In the genomic region with DNA sequence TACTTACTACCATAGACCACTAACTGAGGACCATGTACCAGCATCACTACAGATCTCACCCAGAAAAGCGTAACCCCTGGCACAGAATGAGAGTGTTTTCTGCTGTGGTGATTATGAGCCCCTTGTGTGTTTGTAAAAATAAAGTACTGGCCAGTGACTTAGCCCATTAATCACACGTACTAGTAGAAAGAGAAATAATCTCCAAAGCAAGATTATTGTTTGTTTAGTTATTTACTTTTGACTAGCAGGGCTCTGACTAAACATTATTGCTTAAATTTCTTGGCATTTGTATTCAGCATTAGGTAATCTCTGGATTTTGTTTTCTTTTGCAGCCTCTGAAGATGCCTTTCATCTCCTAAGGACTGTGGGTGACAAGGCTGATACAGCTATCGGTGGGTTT, we compare ENCODE assay signal across 15 mouse cellular contexts. TPM values are rescaled to one million over a fixed set of nuclear protein-coding genes. Genes with fewer than 3 reads are reported as not detected.
DNase-seq lines count a peak whose midpoint lies in the region; ATAC-seq and TF ChIP-seq lines count a peak whose summit lies in the region.
"Had no signal": no experiment of that assay in that cellular context is flagged by ENCODE, and none has a peak within 500 bp of the region (broad histone marks: within the 10 kb centered on the region; RNA-seq: fewer than 3 reads in every experiment).

No protein-coding gene starts in this region.

- H3K36me3 ChIP-seq in heart, embryonic 10.5 days = no peaks in the 10 kb centered on the region
- H3K36me3 ChIP-seq in liver, adult 2 months (ENCODE audit: control insufficient read depth, insufficient read depth, low read length) = no peaks in the 10 kb centered on the region
- H3K36me3 ChIP-seq in liver, embryonic 12.5 days = no peaks in the 10 kb centered on the region
- H3K36me3 ChIP-seq in lung, postnatal 0 days (ENCODE audit: insufficient read depth, low read length) = no peaks in the 10 kb centered on the region
- H3K36me3 ChIP-seq: embryonic facial prominence, embryonic 12.5 days; embryonic facial prominence, embryonic 15.5 days; heart, embryonic 13.5 days had no signal

- peak; percentile 66 for DNase-seq in heart, adult 11 months
- no peak for DNase-seq in heart, embryonic 10.5 days (ENCODE audit: low spot score)
- DNase-seq in liver, adult 2 months (ENCODE audit: extremely low read depth, low read depth, low spot score) = peak; percentile 86
- peak; percentile 33 for DNase-seq in lung, postnatal 0 days (ENCODE audit: low spot score)
- DNase-seq in lung, postnatal 4 days = no peak
- DNase-seq in adipocyte (ENCODE audit: low spot score) = peak; percentile 71
- no peak for DNase-seq in urinary bladder, postnatal 4 days (ENCODE audit: low spot score in 2 of 2)

- peaks cover 9% of the 10 kb centered on the region; the same call in 1 of the 2 replicates for H3K4me1 ChIP-seq in heart, embryonic 10.5 days
- peaks cover 3% of the 10 kb centered on the region for H3K4me1 ChIP-seq in liver, adult 2 months (ENCODE audit: control insufficient read depth, insufficient read depth, low read length)
- no peaks in the 10 kb centered on the region for H3K4me1 ChIP-seq in liver, embryonic 12.5 days
- no peaks in the 10 kb centered on the region for H3K4me1 ChIP-seq in lung, postnatal 0 days (ENCODE audit: insufficient read depth, low read depth, low read length)
- H3K4me1 ChIP-seq: embryonic facial prominence, embryonic 12.5 days; embryonic facial prominence, embryonic 15.5 days had no signal

- no peak for TF ChIP-seq POLR2A in liver, adult 2 months (IDR thresholded peaks at IDR 0.05; ENCODE audit: extremely low read depth, insufficient read depth, low read length)

- 51% methylated on average over 3 of the region's 3 CpGs for WGBS in heart, embryonic 10.5 days
- WGBS in liver, adult 2 months = 41% methylated on average over 3 of the region's 3 CpGs
- 69% methylated on average over 3 of the region's 3 CpGs for WGBS in liver, embryonic 12.5 days (ENCODE audit: insufficient replicate concordance)
- 50% methylated on average over 3 of the region's 3 CpGs for WGBS in lung, postnatal 0 days

- H3K79me2 ChIP-seq in liver, adult 2 months (ENCODE audit: control insufficient read depth, insufficient read depth, low read length) = no peaks in the 10 kb centered on the region

- H3K27ac ChIP-seq in heart, embryonic 10.5 days = no peak overlapping the region
- no peak overlapping the region for H3K27ac ChIP-seq in liver, adult 2 months (replicated peaks; ENCODE audit: insufficient read depth, low read depth, low read length)
- no peak overlapping the region for H3K27ac ChIP-seq in liver, embryonic 12.5 days
- no peak overlapping the region for H3K27ac ChIP-seq in lung, postnatal 0 days (ENCODE audit: low read length)
- H3K27ac ChIP-seq: embryonic facial prominence, embryonic 12.5 days; embryonic facial prominence, embryonic 15.5 days; heart, adult 2 months; heart, embryonic 13.5 days; hindbrain, embryonic 14.5 days; hindbrain, postnatal 0 days had no signal

- no peak for ATAC-seq in liver, embryonic 12.5 days
- peak; percentile 25; the same call in 1 of the 2 replicates for ATAC-seq in lung, postnatal 0 days

- no peaks in the 10 kb centered on the region for H3K27me3 ChIP-seq in heart, embryonic 10.5 days (ENCODE audit: insufficient read depth, poor library complexity, severe bottlenecking)
- H3K27me3 ChIP-seq in liver, adult 2 months (ENCODE audit: control insufficient read depth, insufficient read depth, low read length) = peaks cover 3% of the 10 kb centered on the region; the same call in 1 of the 2 replicates
- no peaks in the 10 kb centered on the region for H3K27me3 ChIP-seq in liver, embryonic 12.5 days (replicated peaks)
- no peaks in the 10 kb centered on the region for H3K27me3 ChIP-seq in lung, postnatal 0 days (replicated peaks; ENCODE audit: insufficient read depth, low read length)
- H3K27me3 ChIP-seq: embryonic facial prominence, embryonic 12.5 days; embryonic facial prominence, embryonic 15.5 days; heart, embryonic 13.5 days had no signal

- no peak overlapping the region for H3K4me3 ChIP-seq in heart, embryonic 10.5 days
- no peak overlapping the region for H3K4me3 ChIP-seq in liver, adult 2 months (ENCODE audit: insufficient read depth, low read depth, low read length)
- H3K4me3 ChIP-seq in liver, embryonic 12.5 days = no peak overlapping the region
- no peak overlapping the region for H3K4me3 ChIP-seq in lung, postnatal 0 days (ENCODE audit: low read depth, low read length)
- H3K4me3 ChIP-seq: embryonic facial prominence, embryonic 12.5 days; embryonic facial prominence, embryonic 15.5 days; heart, adult 2 months; heart, embryonic 13.5 days had no signal

- TF ChIP-seq CTCF in liver, adult 2 months (IDR thresholded peaks at IDR 0.05; ENCODE audit: low read depth, low read length) = no peak
- no peak for TF ChIP-seq CTCF in lung, postnatal 0 days (IDR thresholded peaks at IDR 0.05)

- H3K4me2 ChIP-seq in liver, embryonic 12.5 days = no peak overlapping the region
- no peak overlapping the region for H3K4me2 ChIP-seq in lung, postnatal 0 days (replicated peaks; ENCODE audit: low read depth, low read length)
- H3K4me2 ChIP-seq: embryonic facial prominence, embryonic 12.5 days; embryonic facial prominence, embryonic 15.5 days; heart, embryonic 13.5 days; hindbrain, embryonic 14.5 days had no signal

- H3K9ac ChIP-seq in liver, adult 2 months (ENCODE audit: low read depth, low read length) = no peak overlapping the region
- H3K9ac ChIP-seq in liver, embryonic 12.5 days = no peak overlapping the region
- H3K9ac ChIP-seq in lung, postnatal 0 days (replicated peaks; ENCODE audit: low read depth) = no peak overlapping the region
- H3K9ac ChIP-seq: embryonic facial prominence, embryonic 12.5 days; embryonic facial prominence, embryonic 15.5 days; forebrain, postnatal 0 days; heart, embryonic 13.5 days; hindbrain, embryonic 14.5 days had no signal

- H3K9me3 ChIP-seq in heart, embryonic 10.5 days = no peaks in the 10 kb centered on the region
- no peaks in the 10 kb centered on the region for H3K9me3 ChIP-seq in liver, embryonic 12.5 days (replicated peaks)
- no peaks in the 10 kb centered on the region for H3K9me3 ChIP-seq in lung, postnatal 0 days (ENCODE audit: low read length)
- H3K9me3 ChIP-seq: embryonic facial prominence, embryonic 12.5 days; embryonic facial prominence, embryonic 15.5 days; heart, embryonic 13.5 days had no signal

- no peak for TF ChIP-seq EP300 in lung, postnatal 0 days (IDR thresholded peaks at IDR 0.05)

RNA-seq across cellular contexts. Expression of gene Fdx1, which starts 55.1 kb away (rescaled TPM):
- 70.3 and 96.3 TPM in 2 replicates for polyA plus RNA-seq in heart, embryonic 10.5 days (2016; fragmentation: Nextera tagmentation; extraction: Ambion mirVana)
- 144 and 160 TPM in 2 replicates for total RNA-seq in liver, adult 2 months (2014; rRNA removed)
- 290 and 313 TPM in 2 replicates for polyA plus RNA-seq in liver, adult 2 months (2012; rRNA removed)
- polyA plus RNA-seq in liver, embryonic 12.5 days (2016; fragmentation: Nextera tagmentation; extraction: Ambion mirVana) = 34.4 and 34.9 TPM in 2 replicates
- polyA plus RNA-seq in lung, postnatal 0 days (2015; fragmentation: Nextera tagmentation; extraction: Ambion mirVana) = 217 and 260 TPM in 2 replicates

Comparison
In these comparisons a context has a peak if more than half of its experiments do, and no peak if none do; other contexts are left out.
1. DNase-seq: peak in heart, adult 11 months (single experiment), liver, adult 2 months (single experiment), lung, postnatal 0 days (single experiment) and adipocyte (single experiment); none in heart, embryonic 10.5 days (single experiment), lung, postnatal 4 days (0 of 2) and urinary bladder, postnatal 4 days (0 of 2).